Mouse (Mus musculus) liver, adult 2 months (tissue): ENCODE results near the gene Ttll5.

Experiments used
- CTCF ChIP-seq: fragments of 200-500 bp; IDR thresholded peaks from 2 replicates; pipeline ENCODE4 v1.5.1; 2011; ENCODE audit warnings: low read depth, low read length, control low read depth
- POLR2A ChIP-seq: fragments of 200-500 bp; IDR thresholded peaks from 2 replicates; pipeline ENCODE4 v1.6.1; 2011; ENCODE audit warnings: low read length, control low read depth; ENCODE audit not compliant: insufficient read depth; ENCODE audit errors: extremely low read depth

GRCm38 (mm10) chr12:85912712-85913504 is 88.4 kb downstream of the Ttll5 start:
- TF ChIP-seq CTCF: no peak
- TF ChIP-seq POLR2A: no peak
